Mouse (Mus musculus): ENCODE measurements around the gene Carns1. TPM values are rescaled to one million over a fixed set of nuclear protein-coding genes. Genes with fewer than 3 reads are reported as not detected.
A peak's percentile ranks its signal among the peaks of the same experiment; 100 is the strongest.

The Carns1 gene
- polyA plus RNA-seq (2012; fragmentation: generic; extraction: Trizol) = 2.1 TPM
- long read RNA-seq, experiment 1, partial matches to known transcripts = 2 of 6 reads
- long read RNA-seq, experiment 1, other reads (novel, unspliced or antisense) = 0 of 6 reads
- long read RNA-seq, experiment 2, transcript Carns1-206 (2 exons, 2,371 nt) = major isoform, 5 of 97 reads
- long read RNA-seq, experiment 2, partial matches to known transcripts = 19 of 97 reads
- long read RNA-seq, experiment 2, other reads (novel, unspliced or antisense) = 67 of 97 reads

DNA sequence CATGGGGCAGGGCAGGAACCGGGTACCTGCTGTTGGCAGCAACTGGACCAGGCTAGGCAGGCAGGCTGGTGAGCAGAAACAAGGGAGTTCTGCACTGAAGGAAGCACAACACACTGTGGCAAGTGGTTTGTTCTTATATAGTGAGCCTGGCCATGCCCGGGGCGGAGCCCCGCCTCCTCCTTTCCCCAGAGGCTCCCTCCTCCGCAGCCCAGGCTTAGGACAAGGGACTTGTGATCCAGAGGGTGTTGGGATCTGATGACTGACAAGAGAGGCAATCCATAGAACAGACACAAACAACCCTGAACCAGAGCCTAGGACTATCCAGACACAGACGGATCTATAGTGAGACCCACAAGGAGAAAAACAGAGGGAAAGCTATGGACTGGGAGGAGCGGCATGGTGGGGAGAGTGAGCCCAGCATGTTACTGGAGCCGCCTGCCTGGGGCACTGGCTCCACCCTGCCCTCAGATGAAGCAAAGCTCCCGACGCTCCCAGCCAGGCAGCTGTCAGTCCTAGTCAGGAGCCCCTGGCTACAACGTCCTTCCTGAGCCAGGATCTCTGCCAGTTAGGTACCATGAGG is at the start of gene Carns1:
Carns1 (minus strand) TSS at position 112 of the 580 bp plus-strand sequence.
- H3K27me3 ChIP-seq (ENCODE audit: control insufficient read depth, insufficient read depth, insufficient read length) = no peaks in the 10 kb centered on the region

DNA sequence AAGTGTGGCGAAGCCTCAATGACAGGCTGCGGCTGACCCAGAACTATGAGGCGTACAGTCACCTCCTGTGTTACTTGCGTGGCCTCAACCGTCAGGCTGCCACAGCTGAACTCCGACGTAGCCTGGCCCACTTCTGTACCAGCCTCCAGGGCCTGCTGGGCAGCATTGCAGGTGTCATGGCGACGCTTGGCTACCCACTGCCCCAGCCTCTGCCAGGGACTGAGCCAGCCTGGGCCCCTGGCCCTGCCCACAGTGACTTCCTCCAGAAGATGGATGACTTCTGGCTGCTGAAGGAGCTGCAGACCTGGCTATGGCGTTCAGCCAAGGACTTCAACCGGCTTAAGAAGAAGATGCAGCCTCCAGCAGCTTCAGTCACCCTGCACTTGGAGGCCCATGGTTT is 46.9 kb upstream of the Carns1 start:
- peaks cover 36% of the 10 kb centered on the region for H3K79me3 ChIP-seq (ENCODE audit: low read depth)
- no peak overlapping the region for H3K4me3 ChIP-seq (ENCODE audit: insufficient read depth, poor library complexity, severe bottlenecking)
- TF ChIP-seq CTCF (IDR thresholded peaks at IDR 0.05; ENCODE audit: control insufficient read depth, insufficient read depth, insufficient read length) (no peak), MYOG (IDR thresholded peaks at IDR 0.05; ENCODE audit: control insufficient read depth, extremely low read depth, insufficient read length) (no peak)
- H3K79me2 ChIP-seq (ENCODE audit: control insufficient read depth, insufficient read depth) = peaks cover 59% of the 10 kb centered on the region
- H3K36me3 ChIP-seq (ENCODE audit: control insufficient read depth, insufficient read depth) = peaks cover 49% of the 10 kb centered on the region
- no peaks in the 10 kb centered on the region for H3K27me3 ChIP-seq (ENCODE audit: control insufficient read depth, insufficient read depth, insufficient read length)
- peak overlapping the region; percentile 6 for H3ac ChIP-seq (ENCODE audit: control insufficient read depth, insufficient read length, low read depth)

More for the DNA sequence above, at the start of gene Carns1:
- no peak within 1 kb of the TSS for H3K4me3 ChIP-seq (ENCODE audit: insufficient read depth, poor library complexity, severe bottlenecking)
- H3ac ChIP-seq (ENCODE audit: control insufficient read depth, insufficient read length, low read depth) = peak within 1 kb of the TSS; percentile 53
- no peaks in the 10 kb centered on the region for H3K79me3 ChIP-seq (ENCODE audit: low read depth)
- no peak for TF ChIP-seq MYOD1 (IDR thresholded peaks at IDR 0.05; ENCODE audit: control insufficient read depth, insufficient read length, low read depth)
- no peak for TF ChIP-seq USF1 (IDR thresholded peaks at IDR 0.05; ENCODE audit: low read depth)
- no peak for TF ChIP-seq FOSL1 (IDR thresholded peaks at IDR 0.05; ENCODE audit: insufficient read depth, low read length, poor library complexity, severe bottlenecking)
- no peak for TF ChIP-seq MAX (IDR thresholded peaks at IDR 0.05)
- TF ChIP-seq CTCF (IDR thresholded peaks at IDR 0.05; ENCODE audit: control insufficient read depth, insufficient read depth, insufficient read length) = no peak
- no peak for TF ChIP-seq CEBPB (IDR thresholded peaks at IDR 0.05; ENCODE audit: low read depth)
- no peak for TF ChIP-seq MYOG (IDR thresholded peaks at IDR 0.05; ENCODE audit: control insufficient read depth, extremely low read depth, insufficient read length)
- H3K79me2 ChIP-seq (ENCODE audit: control insufficient read depth, insufficient read depth) = no peaks in the 10 kb centered on the region
- H3K36me3 ChIP-seq (ENCODE audit: control insufficient read depth, insufficient read depth) = no peaks in the 10 kb centered on the region

GRCm38 (mm10) chr19:4220957-4221743 is 45.9 kb upstream of the Carns1 start:
- H3K4me3 ChIP-seq (ENCODE audit: insufficient read depth, poor library complexity, severe bottlenecking) = no peak overlapping the region
- H3K79me2 ChIP-seq (ENCODE audit: control insufficient read depth, insufficient read depth) = peaks cover 69% of the 10 kb centered on the region
- peak overlapping the region; percentile 39 for H3ac ChIP-seq (ENCODE audit: control insufficient read depth, insufficient read length, low read depth)
- TF ChIP-seq FOSL1 (IDR thresholded peaks at IDR 0.05; ENCODE audit: insufficient read depth, low read length, poor library complexity, severe bottlenecking) = no peak
- TF ChIP-seq USF1 (IDR thresholded peaks at IDR 0.05; ENCODE audit: low read depth) = no peak
- no peak for TF ChIP-seq CEBPB (IDR thresholded peaks at IDR 0.05; ENCODE audit: low read depth)
- no peak for TF ChIP-seq MYOG (IDR thresholded peaks at IDR 0.05; ENCODE audit: control insufficient read depth, extremely low read depth, insufficient read length)
- no peak for TF ChIP-seq CTCF (IDR thresholded peaks at IDR 0.05; ENCODE audit: control insufficient read depth, insufficient read depth, insufficient read length)
- TF ChIP-seq MYOD1 (IDR thresholded peaks at IDR 0.05; ENCODE audit: control insufficient read depth, insufficient read length, low read depth) = no peak
- H3K36me3 ChIP-seq (ENCODE audit: control insufficient read depth, insufficient read depth) = peaks cover 56% of the 10 kb centered on the region
- H3K79me3 ChIP-seq (ENCODE audit: low read depth) = peaks cover 46% of the 10 kb centered on the region
- no peaks in the 10 kb centered on the region for H3K27me3 ChIP-seq (ENCODE audit: control insufficient read depth, insufficient read depth, insufficient read length)

DNA sequence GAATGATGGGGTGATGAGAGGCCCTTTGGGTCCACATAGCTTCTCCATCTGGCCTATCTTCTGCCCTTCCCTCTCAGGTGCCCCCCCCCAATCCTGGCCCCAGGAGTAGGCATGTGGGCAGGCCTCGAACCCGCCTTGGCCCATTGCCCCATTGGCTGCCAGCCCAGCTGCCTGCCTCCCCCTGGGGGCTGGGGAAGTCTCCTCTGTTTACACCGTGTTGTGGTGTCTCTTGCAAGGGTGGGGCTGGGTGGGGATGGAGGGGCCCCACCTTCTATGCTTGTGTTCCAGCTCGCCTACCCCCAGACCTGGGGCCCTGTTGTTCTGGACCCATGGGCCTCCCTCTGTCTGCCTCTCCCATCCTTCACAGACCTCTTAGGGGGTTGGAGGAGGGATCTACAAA is 45.1 kb upstream of the Carns1 start:
- TF ChIP-seq CEBPB (IDR thresholded peaks at IDR 0.05; ENCODE audit: low read depth) (no peak), USF1 (IDR thresholded peaks at IDR 0.05; ENCODE audit: low read depth) (no peak), MYOD1 (IDR thresholded peaks at IDR 0.05; ENCODE audit: control insufficient read depth, insufficient read length, low read depth) (no peak), CTCF (IDR thresholded peaks at IDR 0.05; ENCODE audit: control insufficient read depth, insufficient read depth, insufficient read length) (no peak), MAX (IDR thresholded peaks at IDR 0.05) (no peak), MYOG (IDR thresholded peaks at IDR 0.05; ENCODE audit: control insufficient read depth, extremely low read depth, insufficient read length) (no peak), FOSL1 (IDR thresholded peaks at IDR 0.05; ENCODE audit: insufficient read depth, low read length, poor library complexity, severe bottlenecking) (no peak)
- H3ac ChIP-seq (ENCODE audit: control insufficient read depth, insufficient read length, low read depth) = no peak overlapping the region
- H3K36me3 ChIP-seq (ENCODE audit: control insufficient read depth, insufficient read depth) = peaks cover 56% of the 10 kb centered on the region
- no peaks in the 10 kb centered on the region for H3K27me3 ChIP-seq (ENCODE audit: control insufficient read depth, insufficient read depth, insufficient read length)
- H3K79me3 ChIP-seq (ENCODE audit: low read depth) = peaks cover 53% of the 10 kb centered on the region
- no peak overlapping the region for H3K4me3 ChIP-seq (ENCODE audit: insufficient read depth, poor library complexity, severe bottlenecking)
- peaks cover 76% of the 10 kb centered on the region for H3K79me2 ChIP-seq (ENCODE audit: control insufficient read depth, insufficient read depth)

DNA sequence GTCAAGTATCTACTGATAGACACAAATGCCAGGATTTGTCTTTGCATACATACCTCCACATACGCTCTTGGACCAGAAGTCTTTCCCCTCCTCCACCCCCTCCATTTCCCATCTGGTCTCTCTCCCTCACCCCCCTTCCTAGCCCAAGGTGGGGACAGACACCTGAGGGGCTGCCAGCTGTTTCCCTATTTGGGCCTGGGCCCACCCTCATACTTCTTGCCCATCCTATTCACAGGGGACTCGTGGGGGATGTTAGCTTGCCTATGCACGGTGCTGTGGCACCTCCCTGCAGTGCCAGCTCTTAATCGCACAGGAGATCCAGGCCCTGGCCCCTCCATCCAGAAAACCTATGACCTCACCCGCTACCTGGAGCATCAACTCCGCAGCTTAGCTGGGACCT is 44.7 kb upstream of the Carns1 start:
- H3K79me3 ChIP-seq (ENCODE audit: low read depth) = peaks cover 54% of the 10 kb centered on the region
- TF ChIP-seq CEBPB (IDR thresholded peaks at IDR 0.05; ENCODE audit: low read depth) (no peak), MYOD1 (IDR thresholded peaks at IDR 0.05; ENCODE audit: control insufficient read depth, insufficient read length, low read depth) (no peak), MYOG (IDR thresholded peaks at IDR 0.05; ENCODE audit: control insufficient read depth, extremely low read depth, insufficient read length) (no peak), USF1 (IDR thresholded peaks at IDR 0.05; ENCODE audit: low read depth) (no peak), CTCF (IDR thresholded peaks at IDR 0.05; ENCODE audit: control insufficient read depth, insufficient read depth, insufficient read length) (no peak)
- H3K79me2 ChIP-seq (ENCODE audit: control insufficient read depth, insufficient read depth) = peaks cover 81% of the 10 kb centered on the region
- no peaks in the 10 kb centered on the region for H3K27me3 ChIP-seq (ENCODE audit: control insufficient read depth, insufficient read depth, insufficient read length)
- H3K4me3 ChIP-seq (ENCODE audit: insufficient read depth, poor library complexity, severe bottlenecking) = no peak overlapping the region
- H3K36me3 ChIP-seq (ENCODE audit: control insufficient read depth, insufficient read depth) = peaks cover 56% of the 10 kb centered on the region
- H3ac ChIP-seq (ENCODE audit: control insufficient read depth, insufficient read length, low read depth) = no peak overlapping the region
